In genomic region chr2:12923804-12924591, GRCm38 (mm10) we compare ENCODE assay signal across 8 mouse cellular contexts. TPM values are rescaled to one million over a fixed set of nuclear protein-coding genes. Genes with fewer than 3 reads are reported as not detected.
A peak's percentile ranks its signal among the peaks of the same experiment; 100 is the strongest.
DNase-seq lines count a peak whose midpoint lies in the region; ATAC-seq lines count a peak whose summit lies in the region.

Gene Pter, plus strand, starts transcription at chr2:12924041.

- peak within 1 kb of the TSS; percentile 77 for H3K4me2 ChIP-seq in hindbrain, embryonic 15.5 days

- DNase-seq in WW6 (ENCODE audit: low read depth, low spot score): peak; percentile 90
- peak; percentile 21 to 51 for DNase-seq in cerebellum, postnatal 4 days (ENCODE audit: low spot score in 2 of 2)
- peak; percentile 94 for DNase-seq in gastrocnemius, adult 18-20 months (ENCODE audit: low spot score)
- peak; percentile 30 for DNase-seq in left cerebral cortex, adult 11 months (ENCODE audit: low spot score)
- DNase-seq in lung, postnatal 4 days: peak; percentile 90 to 91
- peak; percentile 96 for DNase-seq in retina, postnatal 1 day
- peak; percentile 77 for DNase-seq in thymus, postnatal 4 days

- H3K4me3 ChIP-seq in hindbrain, embryonic 15.5 days: peak within 1 kb of the TSS; percentile 42

- peak; percentile 91 for ATAC-seq in hindbrain, embryonic 15.5 days (ENCODE audit: low FRiP score, low read depth)

- 1% methylated on average over 24 of the region's 24 CpGs for WGBS in hindbrain, embryonic 15.5 days

- H3K9ac ChIP-seq in hindbrain, embryonic 15.5 days: peak within 1 kb of the TSS; percentile 41

- peak within 1 kb of the TSS; percentile 25; the same call in 1 of the 2 replicates for H3K27ac ChIP-seq in hindbrain, embryonic 15.5 days (replicated peaks)

- peaks cover 11% of the 10 kb centered on the region for H3K4me1 ChIP-seq in hindbrain, embryonic 15.5 days (replicated peaks)

- no peaks in the 10 kb centered on the region for H3K27me3 ChIP-seq in hindbrain, embryonic 15.5 days

- no peaks in the 10 kb centered on the region for H3K36me3 ChIP-seq in hindbrain, embryonic 15.5 days

- H3K9me3 ChIP-seq in hindbrain, embryonic 15.5 days: no peaks in the 10 kb centered on the region

RNA-seq across cellular contexts. Expression of gene Pter, which starts in this region (rescaled TPM):
- total RNA-seq in gastrocnemius, adult 18-20 months (2021): 10 to 100 TPM; 14.4 to 15.3 TPM
- 8.5 and 9.5 TPM in 2 replicates for polyA plus RNA-seq in hindbrain, embryonic 15.5 days (2015; fragmentation: Nextera tagmentation; extraction: Ambion mirVana)

Comparison
In these comparisons a context has a peak if more than half of its experiments do, and no peak if none do; other contexts are left out.
1. Peak in every context shown above with its lines: DNase-seq, ATAC-seq, H3K4me3 ChIP-seq and H3K27ac ChIP-seq.
2. DNase-seq: peak in every context shown above with its lines; median percentile 96 in retina, postnatal 1 day; 94 in gastrocnemius, adult 18-20 months; 90 in lung, postnatal 4 days; 90 in WW6; 77 in thymus, postnatal 4 days; 36 in cerebellum, postnatal 4 days; 30 in left cerebral cortex, adult 11 months.